Mouse (Mus musculus): ENCODE data around the gene Eci1. TPM values are rescaled to one million over a fixed set of nuclear protein-coding genes. Genes with fewer than 3 reads are reported as not detected.

Eci1 gene
- polyA plus RNA-seq (2012; rRNA removed): 8.9 and 9.0 TPM in 2 replicates

- peak within 1 kb of the TSS; percentile 94 for H3K4me3 ChIP-seq (ENCODE audit: control insufficient read depth, low read depth, low read length)
- H3K4me1 ChIP-seq (ENCODE audit: control insufficient read depth, insufficient read depth, low read length): peaks cover 4% of the 10 kb centered on the region
- no peaks in the 10 kb centered on the region for H3K27me3 ChIP-seq (ENCODE audit: control insufficient read depth, insufficient read depth, low read length)
- H3K27ac ChIP-seq (ENCODE audit: control insufficient read depth, insufficient read depth, low read depth, low read length): peak within 1 kb of the TSS; percentile 94
- H3K36me3 ChIP-seq (ENCODE audit: control insufficient read depth, insufficient read depth, low read length): no peaks in the 10 kb centered on the region
- TF ChIP-seq POLR2A (IDR thresholded peaks at IDR 0.05; ENCODE audit: control insufficient read depth, low read depth, low read length) (peak; percentile 90), CTCF (IDR thresholded peaks at IDR 0.05; ENCODE audit: control insufficient read depth, insufficient read depth, insufficient replicate concordance, low read depth, low read length) (no peak)
Measured at GRCm38 (mm10) chr17:24426471-24427169, at the start of gene Eci1. Gene Eci1, plus strand, starts transcription at chr17:24426641.

GRCm38 (mm10) chr17:24378496-24378895, 47.9 kb upstream of the Eci1 start:
- H3K36me3 ChIP-seq (ENCODE audit: control insufficient read depth, insufficient read depth, low read length): no peaks in the 10 kb centered on the region
- TF ChIP-seq POLR2A (IDR thresholded peaks at IDR 0.05; ENCODE audit: control insufficient read depth, low read depth, low read length) (no peak), CTCF (IDR thresholded peaks at IDR 0.05; ENCODE audit: control insufficient read depth, insufficient read depth, insufficient replicate concordance, low read depth, low read length) (no peak)
- H3K27me3 ChIP-seq (ENCODE audit: control insufficient read depth, insufficient read depth, low read length): no peaks in the 10 kb centered on the region
- H3K4me1 ChIP-seq (ENCODE audit: control insufficient read depth, insufficient read depth, low read length): no peaks in the 10 kb centered on the region; the same call in 1 of the 2 replicates
- no peak overlapping the region for H3K27ac ChIP-seq (ENCODE audit: control insufficient read depth, insufficient read depth, low read depth, low read length)
- no peak overlapping the region for H3K4me3 ChIP-seq (ENCODE audit: control insufficient read depth, low read depth, low read length)

- no peaks in the 10 kb centered on the region for H3K27me3 ChIP-seq (ENCODE audit: control insufficient read depth, insufficient read depth, low read length)
- H3K36me3 ChIP-seq (ENCODE audit: control insufficient read depth, insufficient read depth, low read length): no peaks in the 10 kb centered on the region
- TF ChIP-seq CTCF (IDR thresholded peaks at IDR 0.05; ENCODE audit: control insufficient read depth, insufficient read depth, insufficient replicate concordance, low read depth, low read length) (no peak), POLR2A (IDR thresholded peaks at IDR 0.05; ENCODE audit: control insufficient read depth, low read depth, low read length) (no peak)
- H3K4me3 ChIP-seq (ENCODE audit: control insufficient read depth, low read depth, low read length): no peak overlapping the region
- H3K4me1 ChIP-seq (ENCODE audit: control insufficient read depth, insufficient read depth, low read length): no peaks in the 10 kb centered on the region
- H3K27ac ChIP-seq (ENCODE audit: control insufficient read depth, insufficient read depth, low read depth, low read length): no peak overlapping the region
Measured at GRCm38 (mm10) chr17:24383789-24384188, 42.7 kb upstream of the Eci1 start.

- no peak overlapping the region for H3K27ac ChIP-seq (ENCODE audit: control insufficient read depth, insufficient read depth, low read depth, low read length)
- no peak overlapping the region for H3K4me3 ChIP-seq (ENCODE audit: control insufficient read depth, low read depth, low read length)
- no peak for TF ChIP-seq POLR2A (IDR thresholded peaks at IDR 0.05; ENCODE audit: control insufficient read depth, low read depth, low read length)
- no peaks in the 10 kb centered on the region for H3K27me3 ChIP-seq (ENCODE audit: control insufficient read depth, insufficient read depth, low read length)
- no peaks in the 10 kb centered on the region for H3K36me3 ChIP-seq (ENCODE audit: control insufficient read depth, insufficient read depth, low read length)
- H3K4me1 ChIP-seq (ENCODE audit: control insufficient read depth, insufficient read depth, low read length): no peaks in the 10 kb centered on the region
Measured at GRCm38 (mm10) chr17:24388711-24389110, 37.7 kb upstream of the Eci1 start.

- TF ChIP-seq POLR2A (IDR thresholded peaks at IDR 0.05; ENCODE audit: control insufficient read depth, low read depth, low read length) (no peak), CTCF (IDR thresholded peaks at IDR 0.05; ENCODE audit: control insufficient read depth, insufficient read depth, insufficient replicate concordance, low read depth, low read length) (peak; percentile 68; the same call in 1 of the 2 replicates)
Measured at GRCm38 (mm10) chr17:24389865-24390264, 36.6 kb upstream of the Eci1 start.

GRCm38 (mm10) chr17:24391149-24391548, 35.3 kb upstream of the Eci1 start:
- peak; percentile 68; the same call in 1 of the 2 replicates for TF ChIP-seq CTCF (IDR thresholded peaks at IDR 0.05; ENCODE audit: control insufficient read depth, insufficient read depth, insufficient replicate concordance, low read depth, low read length)
- no peak for TF ChIP-seq POLR2A (IDR thresholded peaks at IDR 0.05; ENCODE audit: control insufficient read depth, low read depth, low read length)
- H3K27me3 ChIP-seq (ENCODE audit: control insufficient read depth, insufficient read depth, low read length): no peaks in the 10 kb centered on the region

More at GRCm38 (mm10) chr17:24389865-24390264, 36.6 kb upstream of the Eci1 start:
- Histone ChIP-seq H3K27ac (ENCODE audit: control insufficient read depth, insufficient read depth, low read depth, low read length) (no peak overlapping the region), H3K4me1 (ENCODE audit: control insufficient read depth, insufficient read depth, low read length) (no peaks in the 10 kb centered on the region), H3K27me3 (ENCODE audit: control insufficient read depth, insufficient read depth, low read length) (no peaks in the 10 kb centered on the region), H3K36me3 (ENCODE audit: control insufficient read depth, insufficient read depth, low read length) (no peaks in the 10 kb centered on the region), H3K4me3 (ENCODE audit: control insufficient read depth, low read depth, low read length) (no peak overlapping the region)

GRCm38 (mm10) chr17:24393527-24393926, 32.9 kb upstream of the Eci1 start:
- Histone ChIP-seq H3K4me3 (ENCODE audit: control insufficient read depth, low read depth, low read length) (no peak overlapping the region), H3K4me1 (ENCODE audit: control insufficient read depth, insufficient read depth, low read length) (no peaks in the 10 kb centered on the region), H3K27ac (ENCODE audit: control insufficient read depth, insufficient read depth, low read depth, low read length) (no peak overlapping the region), H3K36me3 (ENCODE audit: control insufficient read depth, insufficient read depth, low read length) (no peaks in the 10 kb centered on the region), H3K27me3 (ENCODE audit: control insufficient read depth, insufficient read depth, low read length) (no peaks in the 10 kb centered on the region)
- TF ChIP-seq CTCF (IDR thresholded peaks at IDR 0.05; ENCODE audit: control insufficient read depth, insufficient read depth, insufficient replicate concordance, low read depth, low read length) (no peak), POLR2A (IDR thresholded peaks at IDR 0.05; ENCODE audit: control insufficient read depth, low read depth, low read length) (no peak)

More at GRCm38 (mm10) chr17:24391149-24391548, 35.3 kb upstream of the Eci1 start:
- no peaks in the 10 kb centered on the region for H3K4me1 ChIP-seq (ENCODE audit: control insufficient read depth, insufficient read depth, low read length)
- no peak overlapping the region for H3K27ac ChIP-seq (ENCODE audit: control insufficient read depth, insufficient read depth, low read depth, low read length)
- no peak overlapping the region for H3K4me3 ChIP-seq (ENCODE audit: control insufficient read depth, low read depth, low read length)
- no peaks in the 10 kb centered on the region for H3K36me3 ChIP-seq (ENCODE audit: control insufficient read depth, insufficient read depth, low read length)

All from testis, adult 2 months (tissue).